Mouse (Mus musculus) forebrain, embryonic 10.5 days (tissue): ENCODE measurements around the gene Deaf1. TPM values are rescaled to one million over a fixed set of nuclear protein-coding genes. Genes with fewer than 3 reads are reported as not detected.

ENCODE experiments used
- DNase-seq: peaks from one replicate; pipeline ENCODE4 v3.0.0-alpha.2; 2017; ENCODE audit warnings: low spot score; ENCODE audit errors: extremely low spot score
- H3K27ac ChIP-seq: fragments of 300-500 bp; sonication (generic); 2 replicates; pipeline ENCODE4 v1.5.1; 2016; ENCODE audit warnings: mild to moderate bottlenecking
- H3K27me3 ChIP-seq: fragments of 300-500 bp; sonication (generic); 2 replicates; pipeline ENCODE4 v1.6.1; 2016; ENCODE audit warnings: mild to moderate bottlenecking; ENCODE audit not compliant: poor library complexity, severe bottlenecking
- H3K36me3 ChIP-seq: fragments of 300-500 bp; sonication (generic); replicated peaks from 2 replicates; pipeline ENCODE4 v1.6.1; 2016; ENCODE audit warnings: mild to moderate bottlenecking, moderate library complexity
- H3K4me1 ChIP-seq: fragments of 300-500 bp; sonication (generic); 2 replicates; pipeline ENCODE4 v1.6.1; 2016
- H3K4me3 ChIP-seq: fragments of 300-500 bp; sonication (generic); 2 replicates; pipeline ENCODE4 v1.5.1; 2016; ENCODE audit warnings: mild to moderate bottlenecking, moderate library complexity
- H3K9me3 ChIP-seq: fragments of 300-500 bp; sonication (generic); 2 replicates; pipeline ENCODE4 v1.6.1; 2016; ENCODE audit warnings: mild to moderate bottlenecking, moderate library complexity
- WGBS: fragments of 180-500 bp; shearing (Covaris S2); methylation state at CpG from one replicate; pipeline ENCODE4 v1.1.7; 2016; 5-methylcytosine and 5-hydroxymethylcytosine counted together
- polyA plus RNA-seq: library from polyadenylated mRNA; unstranded; fragments of >200 nt; fragmentation: Nextera tagmentation; extraction: Ambion mirVana; gene quantifications from 2 replicates; pipeline ENCODE4 v1.2.1, GENCODE M21; 2016

Deaf1 gene
- 59.2 and 59.3 TPM in 2 replicates for polyA plus RNA-seq

DNA sequence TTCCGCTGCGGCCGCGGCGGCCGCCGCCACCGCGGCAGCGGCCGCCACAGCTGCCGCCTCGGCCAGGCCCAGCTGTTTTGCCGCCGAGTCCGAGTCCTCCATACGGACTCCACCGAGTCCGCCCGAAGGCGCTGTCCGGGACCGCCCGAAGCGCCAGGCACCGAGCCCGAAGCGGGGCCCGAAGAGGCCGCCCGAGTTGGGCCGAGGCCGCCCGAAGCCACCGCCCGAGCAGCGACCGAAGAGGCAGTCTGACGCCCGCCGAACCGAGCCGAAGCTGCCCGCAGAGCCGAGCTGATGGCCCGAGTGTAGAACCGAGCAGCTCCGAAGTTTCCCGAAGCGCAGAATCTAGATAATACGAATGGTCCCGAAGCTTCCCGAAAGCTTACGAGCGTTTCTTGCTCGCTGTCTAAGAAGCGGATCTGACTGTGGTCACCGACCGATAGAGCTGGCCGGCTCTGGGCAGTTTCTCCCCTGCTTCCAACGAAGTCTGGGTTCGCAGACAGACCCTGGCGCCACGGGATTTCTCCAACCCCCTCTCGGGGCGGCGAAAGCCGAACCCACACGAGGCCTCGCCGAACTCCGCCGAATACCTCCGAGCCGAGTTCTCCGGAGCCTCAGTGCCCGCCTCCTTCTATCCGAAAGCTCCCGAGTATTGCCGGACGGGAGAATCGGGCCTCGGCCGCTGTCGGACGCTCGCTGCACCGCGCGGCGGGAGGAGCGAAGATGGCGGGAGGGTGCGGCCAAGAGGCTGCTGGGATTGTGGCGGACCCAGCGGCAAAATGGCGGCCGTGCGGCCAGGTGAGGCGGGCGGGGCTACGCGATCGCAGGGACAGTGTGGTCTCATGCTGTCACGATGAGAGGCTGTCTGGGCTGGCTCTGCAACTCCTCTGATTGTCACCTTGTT lies at the start of gene Deaf1, which contains the start of gene Tmem80:
Gene Deaf1 (minus strand): TSS at position 222 of the 904 bp plus-strand sequence.
Gene Tmem80 (plus strand): TSS at position 271 of the 904 bp plus-strand sequence.
- Histone ChIP-seq H3K27me3 (no peaks in the 10 kb centered on the region), H3K4me3 (peak within 1 kb of the TSS; percentile 77), H3K4me1 (peaks cover 45% of the 10 kb centered on the region), H3K9me3 (no peaks in the 10 kb centered on the region), H3K27ac (peak within 1 kb of the TSS; percentile 99), H3K36me3 (peaks cover 29% of the 10 kb centered on the region)
- WGBS: under 1% methylated on average over 104 of the region's 105 CpGs
- DNase-seq: peak; percentile 98

DNA sequence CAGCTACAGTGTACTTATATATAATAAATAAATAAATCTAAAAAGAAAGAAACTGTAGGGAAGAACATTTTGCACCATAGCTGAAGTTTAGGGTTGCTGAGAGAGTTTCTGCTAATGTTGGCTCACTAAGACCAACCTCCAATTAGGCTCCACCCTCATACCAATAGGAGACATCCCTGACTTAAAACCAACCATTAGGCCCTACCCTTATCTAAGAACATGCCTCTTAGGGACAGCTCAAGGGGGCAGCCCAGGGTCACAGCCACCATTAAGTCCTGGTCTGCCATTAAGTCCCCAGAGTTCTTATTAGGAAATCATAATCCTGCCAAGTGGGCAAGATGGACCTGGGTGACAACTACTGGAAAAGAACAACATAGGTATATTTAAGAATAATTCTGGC lies 46.9 kb upstream of the Deaf1 start:
- peaks cover 20% of the 10 kb centered on the region for H3K4me1 ChIP-seq

DNA sequence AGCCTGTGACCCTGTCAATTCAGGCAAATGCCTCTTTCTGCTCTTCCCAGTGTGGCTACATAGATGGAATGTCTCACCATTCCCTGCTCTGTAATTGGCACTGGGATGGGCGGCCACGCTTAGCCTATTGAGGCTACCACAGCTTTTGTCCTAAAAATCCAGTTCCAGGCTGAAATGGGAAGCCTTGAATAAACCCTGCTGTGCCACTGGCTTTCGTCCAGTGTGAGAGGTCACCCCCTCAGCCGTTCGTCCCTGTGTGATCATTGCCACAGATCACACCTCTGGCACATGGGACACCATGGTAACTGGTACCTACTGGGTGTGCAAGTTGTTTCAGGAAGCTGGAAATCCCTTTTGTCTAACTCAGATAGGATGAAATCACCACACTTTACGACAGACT lies 46.1 kb upstream of the Deaf1 start:
- Histone ChIP-seq H3K36me3 (no peaks in the 10 kb centered on the region), H3K4me1 (peaks cover 20% of the 10 kb centered on the region), H3K4me3 (no peak overlapping the region), H3K27me3 (no peaks in the 10 kb centered on the region), H3K27ac (no peak overlapping the region), H3K9me3 (no peaks in the 10 kb centered on the region)
- WGBS: 40% methylated on average over 6 of the region's 6 CpGs
- DNase-seq: no peak

More for the DNA sequence above, 46.9 kb upstream of the Deaf1 start:
- H3K27me3 ChIP-seq: no peaks in the 10 kb centered on the region
- no peaks in the 10 kb centered on the region for H3K9me3 ChIP-seq
- H3K27ac ChIP-seq: no peak overlapping the region
- no peak for DNase-seq
- no peaks in the 10 kb centered on the region for H3K36me3 ChIP-seq
- no peak overlapping the region for H3K4me3 ChIP-seq

DNA sequence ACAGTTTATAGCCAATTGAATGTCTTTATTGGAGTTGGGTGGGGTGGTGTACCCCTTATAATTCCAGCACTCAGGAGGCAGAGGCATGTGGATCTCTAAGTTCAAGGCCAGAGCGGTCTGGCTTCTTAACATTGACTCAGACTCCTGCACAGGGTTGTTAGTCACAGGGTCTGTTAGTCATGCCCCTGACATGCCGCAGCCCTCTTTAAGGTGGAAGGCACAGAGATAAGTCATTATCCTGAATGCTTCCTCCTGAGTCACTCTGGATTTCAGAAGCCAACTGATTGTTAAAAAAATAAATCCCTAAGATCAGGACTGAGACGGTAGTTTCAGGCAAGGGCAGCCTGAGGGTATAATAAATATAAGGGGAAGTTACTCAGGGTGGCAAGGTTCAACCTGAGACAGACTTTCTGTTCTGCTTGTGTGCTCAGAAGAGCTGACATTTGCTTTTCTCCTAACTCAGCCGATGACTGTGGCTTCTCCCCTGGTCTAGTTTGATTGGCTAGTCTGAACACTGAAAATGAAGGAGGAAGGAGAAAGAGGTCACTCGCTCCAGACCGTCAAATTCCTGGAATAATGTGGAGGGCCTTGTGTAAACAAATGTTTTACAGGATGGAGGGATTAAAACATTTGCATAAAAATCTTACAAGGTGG lies 44.6 kb upstream of the Deaf1 start:
- H3K4me1 ChIP-seq: peaks cover 20% of the 10 kb centered on the region
- H3K36me3 ChIP-seq: no peaks in the 10 kb centered on the region
- no peak for DNase-seq
- H3K4me3 ChIP-seq: no peak overlapping the region
- H3K27me3 ChIP-seq: no peaks in the 10 kb centered on the region
- 79% methylated on average over 6 of the region's 6 CpGs for WGBS
- no peak overlapping the region for H3K27ac ChIP-seq
- H3K9me3 ChIP-seq: no peaks in the 10 kb centered on the region

DNA sequence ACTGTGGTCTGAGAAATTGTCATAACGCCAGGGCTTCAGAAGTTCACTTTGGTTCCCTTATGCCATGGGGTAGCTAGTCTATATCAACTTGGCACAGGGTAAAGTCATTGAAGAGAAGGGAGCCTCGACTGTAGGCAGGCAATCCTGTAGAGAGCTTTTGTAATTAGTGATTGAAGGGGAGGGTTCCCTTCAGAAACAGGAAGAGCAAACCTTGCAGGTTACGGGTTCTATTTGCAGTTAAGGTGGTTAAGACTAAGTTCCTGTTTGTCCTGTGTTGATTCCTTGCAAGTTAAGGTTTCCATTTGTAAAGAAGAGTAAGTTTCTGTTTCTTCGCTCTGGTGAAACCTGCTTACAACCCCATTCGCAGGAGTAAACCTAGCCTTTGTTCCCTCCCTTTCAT lies 42.4 kb upstream of the Deaf1 start:
- Histone ChIP-seq H3K9me3 (no peaks in the 10 kb centered on the region), H3K4me1 (peaks cover 20% of the 10 kb centered on the region), H3K4me3 (no peak overlapping the region), H3K36me3 (no peaks in the 10 kb centered on the region), H3K27me3 (no peaks in the 10 kb centered on the region), H3K27ac (no peak overlapping the region)
- 66% methylated on average over 5 of the region's 5 CpGs for WGBS
- DNase-seq: no peak

DNA sequence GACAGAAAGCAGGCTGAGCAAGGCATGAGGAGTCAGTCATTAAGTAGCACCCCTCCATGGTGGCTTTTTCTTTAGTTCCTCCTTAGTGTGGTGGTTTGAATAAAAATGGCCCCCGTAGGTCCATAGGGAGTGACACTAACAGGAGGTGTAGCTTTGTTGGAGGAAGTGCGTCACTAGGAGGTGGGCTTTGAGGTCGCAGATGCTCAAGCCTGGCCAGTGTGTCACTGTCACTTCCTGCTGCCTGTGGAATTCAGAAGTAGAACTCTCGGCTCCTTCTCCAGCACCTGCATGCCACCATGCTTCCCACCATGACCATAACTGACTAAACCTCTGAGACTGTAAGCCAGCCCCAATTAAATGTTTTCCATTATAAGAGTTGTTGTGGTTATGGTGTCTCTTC lies 39.9 kb upstream of the Deaf1 start:
- Histone ChIP-seq H3K36me3 (no peaks in the 10 kb centered on the region), H3K4me3 (no peak overlapping the region), H3K9me3 (no peaks in the 10 kb centered on the region), H3K27me3 (peaks cover 16% of the 10 kb centered on the region), H3K4me1 (peaks cover 10% of the 10 kb centered on the region; the same call in 1 of the 2 replicates), H3K27ac (no peak overlapping the region)
- no peak for DNase-seq
- WGBS: 94% methylated on average over 4 of the region's 4 CpGs

DNA sequence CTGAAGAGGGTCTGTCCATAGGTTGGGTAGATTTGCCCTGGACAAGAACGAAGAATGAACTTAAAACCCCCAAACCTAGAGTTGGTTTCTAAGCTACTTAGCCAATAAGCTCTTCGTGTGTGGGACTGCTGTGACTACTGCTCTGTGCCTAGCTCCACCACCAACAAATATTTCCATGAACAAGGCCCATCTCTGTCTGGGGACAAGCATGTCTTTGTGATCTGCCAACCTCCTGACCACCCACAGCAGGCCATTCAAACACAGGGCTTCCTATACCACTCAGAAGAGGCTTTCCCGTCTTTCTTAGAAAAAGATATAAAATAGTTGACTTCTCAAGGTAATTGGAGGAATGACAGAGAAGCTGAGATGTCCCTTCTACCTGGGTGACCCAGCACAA lies 37.6 kb upstream of the Deaf1 start:
- Histone ChIP-seq H3K4me1 (peaks cover 14% of the 10 kb centered on the region), H3K27me3 (peaks cover 39% of the 10 kb centered on the region), H3K9me3 (no peaks in the 10 kb centered on the region), H3K4me3 (no peak overlapping the region), H3K27ac (no peak overlapping the region), H3K36me3 (no peaks in the 10 kb centered on the region)
- 76% methylated on average over 3 of the region's 3 CpGs for WGBS
- no peak for DNase-seq

DNA sequence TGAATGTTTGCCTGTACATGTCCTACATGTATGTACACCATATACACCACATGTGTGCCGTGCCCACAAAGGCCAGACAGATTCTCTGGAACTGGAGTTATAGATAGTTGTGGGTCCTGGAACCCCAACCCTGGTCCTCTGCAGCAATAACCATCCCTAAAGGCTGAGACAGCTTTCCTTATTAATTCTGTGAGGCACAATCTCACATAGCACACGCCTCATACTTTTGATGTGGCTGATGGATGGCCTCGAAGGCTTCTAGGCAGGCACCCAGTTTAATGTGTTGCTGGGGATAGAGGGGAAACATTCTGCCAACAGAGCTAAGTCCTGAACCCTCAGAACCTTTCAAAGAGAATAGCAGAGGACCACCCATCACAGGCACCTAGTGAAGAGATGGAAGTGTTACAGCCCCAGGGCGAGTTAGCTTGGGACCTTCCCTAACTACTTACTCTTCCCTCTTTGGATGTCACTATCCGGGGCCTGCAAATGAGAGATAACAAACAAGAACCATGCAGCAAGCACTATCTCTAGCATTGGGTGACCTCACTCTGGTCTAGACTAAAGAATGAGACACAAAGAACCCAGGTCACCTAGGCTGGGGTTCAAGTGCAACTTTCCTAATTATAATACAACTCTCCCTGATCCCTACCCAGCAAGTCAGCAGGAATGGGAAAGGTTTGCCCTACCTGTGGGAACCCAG lies 37.0 kb upstream of the Deaf1 start:
- no peaks in the 10 kb centered on the region for H3K36me3 ChIP-seq
- 84% methylated on average over 5 of the region's 5 CpGs for WGBS
- peaks cover 12% of the 10 kb centered on the region for H3K4me1 ChIP-seq
- H3K9me3 ChIP-seq: no peaks in the 10 kb centered on the region
- no peak for DNase-seq
- peaks cover 44% of the 10 kb centered on the region for H3K27me3 ChIP-seq
- H3K27ac ChIP-seq: no peak overlapping the region
- H3K4me3 ChIP-seq: no peak overlapping the region

DNA sequence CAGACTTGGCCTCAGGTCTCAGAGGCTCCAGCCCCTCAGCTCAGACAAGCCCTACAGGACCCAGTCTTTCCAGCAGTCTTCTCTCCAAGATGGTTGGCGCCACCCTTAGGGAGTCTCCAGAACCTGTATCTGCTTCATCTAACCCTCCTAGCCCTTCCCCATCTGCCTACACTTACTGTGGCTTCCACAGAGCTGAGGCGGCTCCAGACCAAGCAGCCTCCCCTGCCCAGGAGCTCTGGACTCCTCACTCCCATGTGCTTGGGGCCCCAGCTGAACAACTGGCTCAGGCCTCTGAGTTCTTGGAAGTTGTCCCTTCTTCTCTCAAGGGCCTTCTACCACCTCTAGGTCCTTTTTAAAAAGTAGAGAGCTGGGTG lies 36.2 kb upstream of the Deaf1 start:
- Histone ChIP-seq H3K27ac (no peak overlapping the region; the same call in 1 of the 2 replicates), H3K9me3 (no peaks in the 10 kb centered on the region), H3K4me1 (peaks cover 12% of the 10 kb centered on the region), H3K27me3 (peaks cover 46% of the 10 kb centered on the region), H3K36me3 (no peaks in the 10 kb centered on the region), H3K4me3 (no peak overlapping the region)
- no peak for DNase-seq
- 60% methylated on average over 2 of the region's 2 CpGs for WGBS

DNA sequence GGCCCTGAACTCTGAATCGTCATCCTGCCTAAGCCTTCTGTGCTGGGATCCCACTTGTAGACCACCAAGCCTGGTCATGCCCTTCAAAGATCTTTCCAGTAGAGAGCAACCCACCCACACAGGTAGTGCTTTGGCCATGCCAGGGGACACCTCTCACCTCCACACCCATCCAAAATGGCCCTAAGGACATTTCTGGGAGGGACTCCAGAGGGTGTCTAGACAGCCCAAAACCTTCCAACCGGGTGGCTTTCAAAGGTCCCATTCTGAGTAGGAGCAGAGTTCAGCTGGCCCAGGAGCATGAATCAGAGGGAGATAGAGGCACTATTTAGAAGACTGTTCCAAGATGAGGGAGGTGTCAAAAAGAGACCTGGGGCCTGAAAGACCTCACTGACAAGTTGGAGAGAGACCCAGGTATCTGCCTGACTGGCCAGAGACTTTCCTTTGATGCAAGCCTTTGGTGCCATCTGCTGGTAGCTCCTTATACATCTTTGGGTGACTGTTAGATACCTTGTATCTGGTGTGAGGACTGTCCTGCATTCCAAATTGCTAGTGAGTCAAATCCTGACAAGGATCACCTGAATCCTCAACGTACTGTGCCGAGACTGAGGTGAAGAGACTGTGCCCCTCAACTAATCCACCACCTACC lies 35.7 kb upstream of the Deaf1 start:
- 57% methylated on average over 4 of the region's 4 CpGs for WGBS
- Histone ChIP-seq H3K9me3 (no peaks in the 10 kb centered on the region), H3K4me1 (peaks cover 12% of the 10 kb centered on the region), H3K4me3 (no peak overlapping the region), H3K27ac (no peak overlapping the region; the same call in 1 of the 2 replicates), H3K36me3 (no peaks in the 10 kb centered on the region), H3K27me3 (peaks cover 46% of the 10 kb centered on the region)
- DNase-seq: peak; percentile 58

DNA sequence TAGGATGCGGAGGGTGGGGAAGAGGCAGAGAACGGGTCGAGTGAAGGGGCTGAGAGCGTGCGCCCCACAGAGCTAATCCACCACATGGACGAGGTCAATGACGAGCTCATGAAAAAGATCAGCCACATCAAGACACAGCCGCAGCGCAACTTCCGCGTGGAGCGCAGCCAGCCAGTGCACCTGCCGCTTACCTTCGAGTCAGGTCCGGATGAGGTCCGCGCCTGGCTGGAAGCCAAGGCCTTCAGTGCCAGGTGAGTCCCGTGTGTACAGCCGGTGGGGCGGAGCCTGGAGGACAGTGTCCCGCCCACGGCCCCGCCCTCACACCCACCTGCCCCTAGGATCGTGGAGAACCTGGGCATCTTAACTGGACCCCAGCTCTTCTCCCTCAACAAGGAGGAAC lies 34.0 kb upstream of the Deaf1 start:
- WGBS: 14% methylated on average over 24 of the region's 24 CpGs
- H3K27ac ChIP-seq: no peak overlapping the region
- H3K36me3 ChIP-seq: no peaks in the 10 kb centered on the region
- no peaks in the 10 kb centered on the region for H3K9me3 ChIP-seq
- H3K4me1 ChIP-seq: peaks cover 16% of the 10 kb centered on the region
- H3K4me3 ChIP-seq: peak overlapping the region; percentile 18; the same call in 1 of the 2 replicates
- no peak for DNase-seq
- H3K27me3 ChIP-seq: peaks cover 57% of the 10 kb centered on the region

DNA sequence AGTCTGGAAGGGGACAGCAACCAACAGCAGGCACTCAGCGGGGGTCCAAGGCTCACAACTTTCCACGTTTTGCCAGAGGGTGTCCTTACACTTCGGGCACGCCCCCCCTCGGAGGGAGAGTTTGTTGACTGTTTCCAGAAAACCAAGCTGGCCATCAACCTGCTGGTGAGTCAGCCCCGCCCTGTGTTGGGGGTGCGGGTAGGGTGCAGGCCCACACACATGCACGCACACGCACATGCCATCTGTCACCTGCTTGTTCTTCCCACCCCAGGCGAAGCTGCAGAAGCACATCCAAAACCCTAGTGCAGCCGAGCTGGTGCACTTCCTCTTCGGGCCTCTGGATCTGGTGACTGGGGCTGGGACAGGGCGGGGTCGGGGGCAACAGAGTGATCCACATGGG lies 29.5 kb upstream of the Deaf1 start:
- H3K36me3 ChIP-seq: no peaks in the 10 kb centered on the region
- no peak overlapping the region for H3K4me3 ChIP-seq
- H3K9me3 ChIP-seq: no peaks in the 10 kb centered on the region
- H3K27me3 ChIP-seq: peaks cover 43% of the 10 kb centered on the region
- no peak for DNase-seq
- peaks cover 29% of the 10 kb centered on the region for H3K4me1 ChIP-seq
- H3K27ac ChIP-seq: no peak overlapping the region
- WGBS: 86% methylated on average over 14 of the region's 14 CpGs
